Mouse (Mus musculus) E14TG2a.4 (cell line): ENCODE results near the gene Cd63.
A peak's percentile ranks its signal among the peaks of the same experiment; 100 is the strongest.

Experiments
- CTCF ChIP-seq: conservative IDR thresholded peaks from 2 replicates; pipeline ENCODE4 v1.5.1; 2014; ENCODE audit warnings: low read length
- POU5F1 ChIP-seq: IDR thresholded peaks from 2 replicates; pipeline ENCODE4 v1.6.1; 2014; ENCODE audit warnings: low read length, borderline replicate concordance

- TF ChIP-seq CTCF (peak; percentile 62), POU5F1 (no peak)
Observed at GRCm38 (mm10) chr10:128895437-128895836, 5.4 kb upstream of the Cd63 start.
